Mouse (Mus musculus) bone marrow, adult 2 months (tissue): ENCODE results near the gene Acad12. TPM values are rescaled to one million over a fixed set of nuclear protein-coding genes. Genes with fewer than 3 reads are reported as not detected.

Source experiments
- H3K27ac ChIP-seq: fragments of 200-500 bp; 2 replicates; pipeline ENCODE4 v1.5.1; 2012; ENCODE audit warnings: low read depth, mild to moderate bottlenecking, control low read depth, inconsistent platforms, low read length; ENCODE audit not compliant: control insufficient read depth, poor library complexity, insufficient read depth
- H3K4me1 ChIP-seq: fragments of 200-500 bp; 2 replicates; pipeline ENCODE4 v1.6.1; 2011; ENCODE audit warnings: low read length; ENCODE audit not compliant: control insufficient read depth, insufficient read depth
- H3K4me3 ChIP-seq: fragments of 200-500 bp; replicated peaks from 2 replicates; pipeline ENCODE3; 2011; ENCODE audit warnings: mild to moderate bottlenecking, low read depth, low read length, control low read depth; ENCODE audit not compliant: control insufficient read depth
- CTCF ChIP-seq: fragments of 200-500 bp; IDR thresholded peaks from 2 replicates; pipeline ENCODE4 v1.5.1; 2011; ENCODE audit warnings: low read length, control low read depth; ENCODE audit not compliant: control insufficient read depth, insufficient read depth
- POLR2A ChIP-seq: fragments of 200-500 bp; IDR thresholded peaks from 2 replicates; pipeline ENCODE4 v1.6.1; 2011; ENCODE audit warnings: low read depth, mild to moderate bottlenecking, control low read depth, low read length, borderline replicate concordance; ENCODE audit not compliant: control insufficient read depth
- WGBS: fragments of 180-500 bp; shearing (Covaris S2); methylation state at CpG from one replicate; pipeline ENCODE4 v1.1.7; 2018; 5-methylcytosine and 5-hydroxymethylcytosine counted together
- polyA plus RNA-seq: library from polyadenylated mRNA; stranded (reverse); fragments of >200 nt; gene quantifications from 2 replicates; pipeline ENCODE4 v1.2.4, GENCODE M21; 2011; ENCODE audit warnings: low replicate concordance; ENCODE audit not compliant: missing spikeins, insufficient read depth, insufficient read length

The Acad12 gene
- polyA plus RNA-seq, 1 experiment, result 2.1 TPM

GRCm38 (mm10) chr5:121598871-121599610 is 19.7 kb downstream of the Acad12 start:
- 89% methylated on average over 13 of the region's 13 CpGs for WGBS

GRCm38 (mm10) chr5:121597991-121598537 is 20.7 kb downstream of the Acad12 start:
- Histone ChIP-seq H3K4me3 (no peak overlapping the region), H3K4me1 (peaks cover 15% of the 10 kb centered on the region), H3K27ac (peak overlapping the region; percentile 66)
- no peak for TF ChIP-seq CTCF
- TF ChIP-seq POLR2A, result no peak
- 68% methylated on average over 7 of the region's 7 CpGs for WGBS

More at GRCm38 (mm10) chr5:121598871-121599610, 19.7 kb downstream of the Acad12 start:
- Histone ChIP-seq H3K27ac (no peak overlapping the region), H3K4me1 (peaks cover 15% of the 10 kb centered on the region), H3K4me3 (no peak overlapping the region)
- TF ChIP-seq POLR2A (no peak), CTCF (no peak)

- peak overlapping the region; percentile 66 for H3K27ac ChIP-seq
- H3K4me1 ChIP-seq, result peaks cover 15% of the 10 kb centered on the region
- H3K4me3 ChIP-seq, result no peak overlapping the region
- 33% methylated on average over 4 of the region's 4 CpGs for WGBS
- TF ChIP-seq CTCF, result no peak
- no peak for TF ChIP-seq POLR2A
Measured at GRCm38 (mm10) chr5:121597332-121597731, 21.4 kb downstream of the Acad12 start.

GRCm38 (mm10) chr5:121596226-121596625 is 22.5 kb downstream of the Acad12 start:
- WGBS, result 60% methylated on average over 6 of the region's 6 CpGs
- Histone ChIP-seq H3K4me1 (peaks cover 17% of the 10 kb centered on the region), H3K4me3 (no peak overlapping the region), H3K27ac (no peak overlapping the region)
- TF ChIP-seq CTCF, result no peak
- no peak for TF ChIP-seq POLR2A

- H3K27ac ChIP-seq, result no peak overlapping the region
- no peak overlapping the region for H3K4me3 ChIP-seq
- TF ChIP-seq CTCF (no peak), POLR2A (no peak)
- WGBS, result 59% methylated on average over 6 of the region's 6 CpGs
- peaks cover 17% of the 10 kb centered on the region for H3K4me1 ChIP-seq
Measured at GRCm38 (mm10) chr5:121595758-121596157, 23.0 kb downstream of the Acad12 start.

- TF ChIP-seq CTCF (no peak), POLR2A (no peak)
- Histone ChIP-seq H3K4me1 (peaks cover 17% of the 10 kb centered on the region), H3K4me3 (no peak overlapping the region), H3K27ac (no peak overlapping the region)
- 40% methylated on average over 6 of the region's 6 CpGs for WGBS
Measured at GRCm38 (mm10) chr5:121594714-121595313, 23.9 kb downstream of the Acad12 start.

GRCm38 (mm10) chr5:121593451-121594401 is 25.0 kb downstream of the Acad12 start, which contains the start of gene Aldh2:
Gene Aldh2, minus strand, starts transcription at chr5:121593824.
- Histone ChIP-seq H3K27ac (peak within 1 kb of the TSS; percentile 67), H3K4me1 (peaks cover 18% of the 10 kb centered on the region)

More at GRCm38 (mm10) chr5:121593451-121594401, 25.0 kb downstream of the Acad12 start, which contains the start of gene Aldh2:
- TF ChIP-seq POLR2A, result peak; percentile 94
- no peak for TF ChIP-seq CTCF
- peak within 1 kb of the TSS; percentile 76 for H3K4me3 ChIP-seq
- WGBS, result under 1% methylated on average over 47 of the region's 47 CpGs
